Mouse (Mus musculus) skeletal muscle tissue, adult 2 months (tissue): ENCODE measurements at regions not wholly inside any gene's neighbourhood (a gene's known extent, or its start where the extent isn't known, plus 50 kb on each side); places are given as distances from the start of the nearest gene placed in this dataset.

ENCODE experiments used
- DNase-seq: peaks from one replicate; pipeline ENCODE4 v3.0.0-alpha.2; 2012; ENCODE audit warnings: low read depth, low spot score

DNA sequence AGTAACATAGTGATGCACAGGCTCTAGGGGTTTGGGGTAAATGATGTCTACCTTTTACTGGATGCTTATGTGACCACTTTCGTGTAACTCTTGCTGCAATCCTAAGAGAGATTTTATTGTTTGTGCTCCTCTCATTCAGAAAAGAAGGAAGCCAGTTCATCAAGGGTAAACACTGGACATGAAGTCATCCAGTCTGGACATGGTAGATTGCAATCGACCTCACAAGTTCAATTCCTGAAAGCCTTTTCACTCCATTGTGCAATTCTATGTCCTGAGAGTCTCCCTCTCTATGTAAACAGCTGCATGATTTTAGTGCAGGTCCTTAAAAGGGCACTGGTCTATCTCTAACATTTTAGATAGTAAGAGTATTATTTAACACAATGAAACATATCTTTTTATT, 73.5 kb upstream of the Gm16223 start:
- DNase-seq, result no peak

GRCm38 (mm10) chr5:41983556-41983955, 84.2 kb upstream of the Gm16223 start:
- DNase-seq, result no peak

- no peak for DNase-seq
These were observed 92.2 kb upstream of the Gm16223 start for GRCm38 (mm10) chr5:41975535-41975934.

- no peak for DNase-seq
These were observed 96.6 kb upstream of the Gm16223 start for GRCm38 (mm10) chr5:41971201-41971600.

DNA sequence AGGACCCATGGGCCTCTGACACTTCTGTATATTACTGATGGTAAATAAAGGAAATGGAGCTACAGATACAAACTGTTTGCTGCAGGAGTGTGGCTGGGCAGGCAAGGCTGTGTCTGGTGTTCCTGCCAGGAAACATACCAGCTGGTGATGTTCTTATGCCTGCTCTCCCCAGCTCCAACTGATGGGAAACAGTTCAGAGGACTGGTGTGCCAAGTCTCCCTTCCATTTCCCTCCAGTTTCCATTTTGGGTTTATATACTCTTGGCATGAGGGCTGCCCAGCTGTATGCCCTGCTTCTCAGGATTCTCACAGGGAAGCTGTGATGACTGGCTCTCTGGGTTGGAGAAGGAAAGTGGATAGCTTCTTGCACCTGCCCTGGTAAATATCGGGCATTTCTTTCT, 100.8 kb upstream of the Gm16223 start:
- no peak for DNase-seq

DNA sequence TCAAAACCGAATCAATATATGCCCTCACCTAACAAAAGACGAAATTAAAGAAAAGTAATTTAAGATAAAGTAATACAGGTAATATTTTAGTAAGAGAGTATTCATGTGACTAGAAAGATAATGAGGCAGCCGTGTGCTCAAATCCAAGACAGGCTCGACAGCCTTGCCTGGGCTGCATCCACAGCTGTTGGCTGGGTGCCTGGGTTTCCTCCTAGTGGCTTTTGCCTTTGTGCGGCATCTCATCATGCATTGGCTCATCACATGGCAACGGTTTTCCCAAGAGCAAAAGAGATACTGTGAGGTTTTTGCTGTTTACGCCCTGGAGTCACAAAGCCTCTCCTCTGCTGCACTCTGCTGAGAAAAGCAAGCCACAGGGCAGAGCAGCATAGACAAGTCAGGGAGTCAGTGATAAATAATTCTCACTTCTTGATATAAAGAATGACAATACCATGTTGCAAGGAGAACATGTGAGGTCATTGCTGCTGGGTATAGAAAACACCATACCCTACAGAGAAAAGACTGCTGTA, 103.1 kb upstream of the Bod1l start:
- peak; percentile 20 for DNase-seq

DNA sequence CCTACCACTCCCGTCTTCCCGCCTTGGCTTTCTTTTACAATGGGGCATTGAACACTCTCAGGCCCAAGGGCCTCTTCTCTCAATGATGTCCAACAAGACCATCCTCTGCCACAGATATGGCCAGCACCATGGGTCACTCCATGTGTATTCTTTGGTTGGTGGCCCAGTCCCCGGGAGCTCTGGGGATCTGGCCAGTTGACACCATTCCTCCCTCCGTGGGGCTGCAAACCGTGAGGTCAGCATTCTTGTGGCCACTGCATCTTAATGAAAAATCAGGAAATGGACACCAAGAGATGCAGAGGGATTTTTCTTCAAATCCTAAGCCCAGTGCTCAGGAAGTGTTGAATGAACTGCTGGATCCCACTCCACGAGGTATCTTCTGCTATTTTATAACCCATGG, 99.3 kb upstream of the Bod1l start:
- DNase-seq, result no peak

GRCm38 (mm10) chr5:41942131-41942530, 98.0 kb upstream of the Bod1l start:
- DNase-seq, result no peak

- no peak for DNase-seq
These were observed 97.1 kb upstream of the Bod1l start for GRCm38 (mm10) chr5:41941216-41941615.

GRCm38 (mm10) chr5:41939736-41940135, 95.6 kb upstream of the Bod1l start:
- no peak for DNase-seq

DNA sequence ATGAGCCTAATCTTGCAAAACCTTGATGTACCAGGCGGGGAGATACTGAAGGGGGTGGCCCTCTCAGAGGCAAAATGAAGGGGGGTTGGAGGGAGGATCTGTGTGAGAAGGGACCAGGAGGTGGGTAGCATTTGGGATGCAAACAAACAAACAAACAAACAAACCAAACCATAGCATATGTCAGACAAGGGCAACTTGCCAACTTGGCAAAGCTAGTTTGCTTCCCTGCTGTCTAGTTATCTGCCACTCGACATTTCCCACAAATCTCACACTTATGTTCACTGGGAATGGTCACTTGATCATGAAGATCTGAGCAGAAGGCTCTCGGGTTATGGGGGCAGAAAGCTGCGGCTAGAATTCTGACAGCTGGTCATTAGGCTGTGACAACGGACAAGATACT, 65.9 kb upstream of the Bod1l start:
- DNase-seq, result no peak

DNA sequence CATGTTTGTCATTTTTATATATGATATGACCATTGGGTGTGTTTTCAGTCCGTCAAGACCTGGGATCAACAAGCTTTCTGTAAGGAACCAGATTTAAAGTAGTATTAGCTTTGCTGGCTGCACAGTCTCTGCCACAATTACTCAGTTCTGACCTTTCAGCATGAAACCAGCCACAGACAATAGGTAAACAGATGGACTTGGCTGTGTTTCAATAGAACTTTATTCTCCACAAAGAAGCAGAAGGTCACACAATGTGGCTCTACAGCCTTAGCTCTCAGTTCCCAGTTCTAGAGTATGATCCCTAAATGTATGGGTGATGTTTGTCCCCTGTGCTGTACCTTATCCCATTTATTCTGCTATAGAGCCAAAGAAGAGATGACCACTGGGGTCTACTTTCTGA, 63.6 kb upstream of the Bod1l start:
- DNase-seq, result no peak

- no peak for DNase-seq
These were observed 60.4 kb upstream of the Bod1l start for GRCm38 (mm10) chr5:41904512-41904911.

DNA sequence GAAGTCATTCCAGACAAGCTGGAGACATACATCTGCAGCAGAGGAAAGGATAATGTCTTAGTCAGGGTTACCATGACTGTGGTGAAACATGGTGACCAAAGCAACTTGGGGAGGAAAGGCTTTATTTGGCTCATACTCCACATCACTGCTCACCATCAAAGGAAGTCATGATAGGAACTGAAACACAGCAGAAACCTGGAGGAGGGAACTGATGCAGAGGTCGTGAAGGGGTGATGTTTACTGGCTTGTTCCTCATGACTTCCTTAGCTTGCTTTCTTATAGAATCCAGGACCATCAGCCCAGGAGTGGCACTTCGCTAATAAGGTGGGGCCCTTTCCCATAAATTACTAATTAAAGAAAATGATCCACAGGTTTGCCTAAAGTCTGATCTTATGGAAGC, 55.1 kb upstream of the Bod1l start:
- DNase-seq, result no peak

DNA sequence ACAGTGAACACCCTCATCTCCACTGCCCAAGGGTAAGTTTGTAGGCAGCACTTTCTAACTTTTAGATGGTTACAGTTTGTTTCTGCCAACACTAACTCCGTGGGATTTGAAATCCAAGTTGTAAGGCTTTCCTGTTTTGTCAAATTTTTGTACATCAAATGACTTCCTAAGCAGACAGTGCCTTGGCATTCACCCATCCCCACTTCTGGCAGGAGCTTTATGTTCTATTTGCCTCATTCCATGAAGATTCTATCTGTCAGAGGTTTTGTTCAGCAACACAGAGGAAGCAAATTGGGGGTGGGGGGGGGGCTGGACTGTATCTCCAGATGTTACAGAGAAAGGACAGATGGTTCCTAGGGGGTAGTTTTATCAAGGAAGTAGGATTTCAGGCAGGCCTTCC, 54.6 kb upstream of the Bod1l start:
- no peak for DNase-seq
